Mouse (Mus musculus) testis, adult 2 months (tissue): ENCODE results near the gene Mnt.

Experiments used
- CTCF ChIP-seq: fragments of 200-500 bp; IDR thresholded peaks from 2 replicates; pipeline ENCODE4 v1.5.1; 2012; ENCODE audit warnings: low read depth, mild to moderate bottlenecking, inconsistent platforms, low read length, moderate library complexity; ENCODE audit not compliant: control insufficient read depth, insufficient read depth, insufficient replicate concordance
- POLR2A ChIP-seq: fragments of 200-500 bp; IDR thresholded peaks from 2 replicates; pipeline ENCODE4 v1.6.1; 2012; ENCODE audit warnings: low read depth, mild to moderate bottlenecking, inconsistent platforms, low read length, moderate library complexity; ENCODE audit not compliant: control insufficient read depth

DNA sequence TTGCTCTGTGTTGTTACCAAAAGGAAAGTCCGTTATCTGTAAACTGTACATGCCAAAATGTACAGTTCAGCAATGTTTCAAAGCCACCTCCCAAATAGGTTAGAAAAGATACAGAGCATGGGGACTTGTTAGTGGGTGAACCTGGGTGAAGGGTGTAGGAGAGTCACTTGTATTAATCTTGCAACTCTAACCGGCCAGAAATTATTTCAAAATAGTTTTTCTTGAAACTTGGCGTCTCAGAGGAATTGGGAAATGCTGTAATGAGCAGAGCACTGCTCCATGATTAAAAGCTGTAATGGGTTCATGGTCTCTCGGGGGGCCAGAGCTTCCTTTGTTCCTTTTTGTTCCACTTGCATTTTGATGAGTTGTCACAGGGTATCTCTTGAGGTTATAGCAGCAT is 30.1 kb upstream of the Mnt start:
- TF ChIP-seq CTCF = no peak
- TF ChIP-seq POLR2A = no peak
